Mouse (Mus musculus) liver, embryonic 14.5 days (tissue): ENCODE measurements around the gene Espl1. TPM values are rescaled to one million over a fixed set of nuclear protein-coding genes. Genes with fewer than 3 reads are reported as not detected.
A peak's percentile ranks its signal among the peaks of the same experiment; 100 is the strongest.
"Not testable (repeated sequence)": the region's sequence is repeated elsewhere in the genome, so short reads cannot be mapped to it uniquely, and the experiment has no call there.

ENCODE experiments used
- ATAC-seq: fragments of 200-750 bp; cut with Nextera tagmentation; 2 replicates; pipeline ENCODE4 v1.8.0; 2017; ENCODE audit warnings: moderate number of reproducible peaks, mild to moderate bottlenecking, moderate library complexity; ENCODE audit not compliant: insufficient read depth
- DNase-seq, 3 experiments: peaks; one replicate each; pipeline ENCODE4 v3.0.0-alpha.2; 2012 to 2013; ENCODE audit warnings: low read depth in 3 of 3, low spot score in 3 of 3
- H3K27ac ChIP-seq: fragments of 300-500 bp; sonication (generic); 2 replicates; pipeline ENCODE4 v1.5.1; 2014; ENCODE audit warnings: moderate library complexity, mild to moderate bottlenecking, control low read depth, inconsistent platforms
- H3K27me3 ChIP-seq: fragments of 300-500 bp; sonication (generic); 2 replicates; pipeline ENCODE4 v1.6.1; 2014; ENCODE audit warnings: mild to moderate bottlenecking, low read length, moderate library complexity; ENCODE audit not compliant: control insufficient read depth, insufficient read depth
- H3K36me3 ChIP-seq: fragments of 300-500 bp; sonication (generic); replicated peaks from 2 replicates; pipeline ENCODE4 v1.6.1; 2014; ENCODE audit warnings: low read depth; ENCODE audit not compliant: control insufficient read depth, insufficient read depth
- H3K4me1 ChIP-seq, 2 experiments: fragments of 200-500 bp in 1 of 2; fragments of 300-500 bp in 1 of 2; sonication (generic) in 1 of 2; replicated peaks; 2 replicates each; pipeline ENCODE4 v1.6.1; 2012 to 2014; ENCODE audit warnings: antibody characterized with exemption in 1 of 2, inconsistent platforms in 1 of 2, low read length in 1 of 2; ENCODE audit not compliant: control insufficient read depth in 2 of 2, insufficient read depth in 2 of 2
- H3K4me2 ChIP-seq: fragments of 300-500 bp; sonication (generic); 2 replicates; pipeline ENCODE4 v1.6.1; 2014; ENCODE audit warnings: low read depth, mild to moderate bottlenecking, control low read depth, moderate library complexity
- H3K4me3 ChIP-seq, 2 experiments: fragments of 200-500 bp in 1 of 2; fragments of 300-500 bp in 1 of 2; sonication (generic) in 1 of 2; 2 replicates each; pipeline ENCODE4 v1.5.1; 2012 to 2014; ENCODE audit warnings: low read depth in 2 of 2, low read length in 2 of 2, mild to moderate bottlenecking in 2 of 2, control low read depth in 1 of 2, inconsistent platforms in 1 of 2, moderate library complexity in 1 of 2; ENCODE audit not compliant: insufficient read depth in 1 of 2
- H3K9ac ChIP-seq: fragments of 300-500 bp; sonication (generic); replicated peaks from 2 replicates; pipeline ENCODE4 v1.6.1; 2014; ENCODE audit warnings: mild to moderate bottlenecking, control low read depth, moderate library complexity
- H3K9me3 ChIP-seq: fragments of 300-500 bp; sonication (generic); 2 replicates; pipeline ENCODE4 v1.6.1; 2016; ENCODE audit warnings: low read length, mixed read lengths; ENCODE audit not compliant: control insufficient read depth
- CTCF ChIP-seq: IDR thresholded peaks from 2 replicates; pipeline ENCODE4 v1.5.1; 2016; ENCODE audit warnings: antibody characterized with exemption, low read depth, control low read depth
- EP300 ChIP-seq: IDR thresholded peaks from 2 replicates; pipeline ENCODE4 v1.6.1; 2016; ENCODE audit warnings: antibody characterized with exemption, low read depth
- WGBS: fragments of 180-500 bp; shearing (Covaris S2); extraction: QIAGEN DNeasy Blood & Tissue Kit; methylation state at CpG from one replicate; pipeline ENCODE4 v1.1.7; 2014; ENCODE audit not compliant: insufficient replicate concordance; 5-methylcytosine and 5-hydroxymethylcytosine counted together
- polyA plus RNA-seq, 2 experiments: library from polyadenylated mRNA; depleted of rRNA in 1 of 2; stranded (reverse) in 1 of 2; unstranded in 1 of 2; fragments of >200 nt; fragmentation: Nextera tagmentation in 1 of 2; extraction: Ambion mirVana in 1 of 2; gene quantifications; 2 replicates each; pipeline versions ENCODE4 v1.2.1 to v1.2.3; 2012 to 2014

Gene Espl1
- polyA plus RNA-seq, 2 experiments = 17.0 to 25.6 TPM

GRCm38 (mm10) chr15:102335254-102335653, 39.2 kb downstream of the Espl1 start:
- no peak for TF ChIP-seq CTCF
- TF ChIP-seq EP300 = no peak
- H3K9ac ChIP-seq = no peak overlapping the region
- 83% methylated on average over 8 of the region's 8 CpGs for WGBS
- no peak overlapping the region for H3K4me3 ChIP-seq
- H3K4me1 ChIP-seq = peaks cover 8 to 14% of the 10 kb centered on the region in 2 experiments
- ATAC-seq (no peak), DNase-seq (no peak)
- H3K27me3 ChIP-seq = no peaks in the 10 kb centered on the region
- H3K9me3 ChIP-seq = no peaks in the 10 kb centered on the region
- H3K36me3 ChIP-seq = peaks cover 49% of the 10 kb centered on the region
- no peak overlapping the region for H3K4me2 ChIP-seq
- H3K27ac ChIP-seq = no peak overlapping the region

GRCm38 (mm10) chr15:102335925-102336324, 39.9 kb downstream of the Espl1 start:
- not testable (repeated sequence) for DNase-seq, H3K4me3 ChIP-seq, H3K9ac ChIP-seq, H3K4me2 ChIP-seq, H3K27ac ChIP-seq, H3K9me3 ChIP-seq, ATAC-seq, H3K27me3 ChIP-seq
- peak; percentile 50 for TF ChIP-seq CTCF
- 79% methylated on average over 5 of the region's 5 CpGs for WGBS
- Histone ChIP-seq H3K4me1 (peaks cover 8 to 14% of the 10 kb centered on the region in 2 experiments), H3K36me3 (peaks cover 51% of the 10 kb centered on the region)

- DNase-seq = no peak
- H3K27ac ChIP-seq = no peak overlapping the region
- 70% methylated on average over 4 of the region's 4 CpGs for WGBS
- H3K9me3 ChIP-seq = no peaks in the 10 kb centered on the region
- TF ChIP-seq CTCF = no peak
- TF ChIP-seq EP300 = no peak
- no peak overlapping the region for H3K9ac ChIP-seq
- no peak overlapping the region for H3K4me3 ChIP-seq
- H3K4me2 ChIP-seq = no peak overlapping the region
- peaks cover 51% of the 10 kb centered on the region for H3K36me3 ChIP-seq
- ATAC-seq = no peak
- no peaks in the 10 kb centered on the region for H3K27me3 ChIP-seq
- H3K4me1 ChIP-seq = peaks cover 8 to 11% of the 10 kb centered on the region in 2 experiments
These were observed 40.9 kb downstream of the Espl1 start for GRCm38 (mm10) chr15:102336946-102337345.

GRCm38 (mm10) chr15:102339612-102340011, 43.5 kb downstream of the Espl1 start:
- H3K36me3 ChIP-seq = peaks cover 40% of the 10 kb centered on the region
- H3K9me3 ChIP-seq = no peaks in the 10 kb centered on the region
- H3K9ac ChIP-seq = no peak overlapping the region
- no peaks in the 10 kb centered on the region for H3K4me1 ChIP-seq
- no peaks in the 10 kb centered on the region for H3K27me3 ChIP-seq
- TF ChIP-seq CTCF = no peak
- TF ChIP-seq EP300 = no peak
- H3K4me3 ChIP-seq = no peak overlapping the region
- WGBS = 67% methylated on average over 5 of the region's 5 CpGs
- ATAC-seq = no peak
- no peak for DNase-seq
- H3K27ac ChIP-seq = no peak overlapping the region
- no peak overlapping the region for H3K4me2 ChIP-seq

- no peak for DNase-seq
- no peak overlapping the region for H3K27ac ChIP-seq
- WGBS = 9% methylated on average over 1 of the region's 1 CpGs
- no peak overlapping the region for H3K9ac ChIP-seq
- H3K9me3 ChIP-seq = no peaks in the 10 kb centered on the region
- no peaks in the 10 kb centered on the region for H3K4me1 ChIP-seq
- H3K27me3 ChIP-seq = no peaks in the 10 kb centered on the region
- peak; percentile 72 for TF ChIP-seq CTCF
- TF ChIP-seq EP300 = no peak
- H3K4me2 ChIP-seq = no peak overlapping the region
- ATAC-seq = no peak
- peaks cover 39% of the 10 kb centered on the region for H3K36me3 ChIP-seq
- H3K4me3 ChIP-seq = no peak overlapping the region
These were observed 45.5 kb downstream of the Espl1 start for GRCm38 (mm10) chr15:102341580-102341979.

GRCm38 (mm10) chr15:102344490-102344889, 48.4 kb downstream of the Espl1 start:
- Histone ChIP-seq H3K4me3 (no peak overlapping the region), H3K4me2 (no peak overlapping the region), H3K27ac (no peak overlapping the region), H3K9me3 (no peaks in the 10 kb centered on the region), H3K36me3 (peaks cover 29% of the 10 kb centered on the region), H3K27me3 (no peaks in the 10 kb centered on the region), H3K4me1 (peaks cover 0 to under 1% of the 10 kb centered on the region in 2 experiments; a peak in 1 of 4 replicates), H3K9ac (no peak overlapping the region)
- 87% methylated on average over 3 of the region's 3 CpGs for WGBS
- DNase-seq = no peak
- no peak for ATAC-seq
- TF ChIP-seq CTCF (no peak), EP300 (no peak)
